Mouse (Mus musculus): ENCODE measurements around the gene Dld.

Dld gene

GRCm38 (mm10) chr12:31350944-31351928 lies at the start of gene Dld:
Gene Dld (minus strand): TSS chr12:31351453.
- peak; percentile 86 for DNase-seq (ENCODE audit: low read depth, low spot score)

GRCm38 (mm10) chr12:31400821-31401220 lies 49.6 kb upstream of the Dld start:
- DNase-seq (ENCODE audit: low read depth, low spot score) = no peak

- no peak for DNase-seq (ENCODE audit: low read depth, low spot score)
These were observed 46.5 kb upstream of the Dld start for GRCm38 (mm10) chr12:31397709-31398108.

DNA sequence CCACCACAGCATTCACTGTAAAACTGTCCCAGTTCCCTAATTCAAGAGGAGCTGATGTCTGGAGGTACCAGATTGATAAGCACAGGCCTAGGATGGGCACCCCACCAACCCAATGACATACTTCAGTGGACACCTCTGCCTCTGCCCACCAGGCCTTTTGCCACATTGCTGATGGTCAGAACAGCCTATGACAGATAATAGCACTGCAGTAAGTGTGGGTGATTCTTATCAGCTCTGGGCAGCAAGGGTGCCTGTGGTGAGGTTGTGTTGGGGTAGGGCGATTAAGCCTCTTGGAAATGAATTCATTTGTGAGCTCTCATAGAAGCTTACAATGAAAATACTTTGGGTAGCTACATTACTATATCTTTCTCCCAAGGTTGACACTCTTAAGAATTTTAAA lies 44.6 kb upstream of the Dld start:
- no peak for DNase-seq (ENCODE audit: low read depth, low spot score)

- no peak for DNase-seq (ENCODE audit: low read depth, low spot score)
These were observed 40.4 kb upstream of the Dld start for GRCm38 (mm10) chr12:31391696-31392095.

DNA sequence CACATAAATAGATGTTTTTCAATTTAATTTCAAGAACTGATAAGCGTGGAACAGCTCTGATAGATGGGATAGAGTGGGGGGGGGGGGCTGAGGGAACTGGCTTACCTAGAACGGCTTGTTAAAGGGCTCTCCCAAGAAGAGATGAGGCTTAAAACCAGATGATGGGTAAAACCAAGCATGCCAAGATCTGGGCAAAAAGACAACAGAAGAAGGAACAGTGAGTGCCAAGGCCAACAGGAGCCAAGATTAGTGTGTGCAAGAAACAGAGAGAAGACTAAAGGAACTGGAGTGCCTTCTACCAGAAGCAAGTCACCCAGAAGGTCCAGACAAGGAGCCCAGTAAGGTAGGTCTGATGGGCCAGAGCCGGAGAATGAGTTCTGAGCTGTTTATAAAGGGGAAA lies 39.3 kb upstream of the Dld start, which contains the start of gene Slc26a3:
Gene Slc26a3, plus strand, starts transcription at position 301 of the 400 bp plus-strand sequence.
- DNase-seq (ENCODE audit: low read depth, low spot score) = no peak

GRCm38 (mm10) chr12:31387303-31387702 lies 36.0 kb upstream of the Dld start:
- DNase-seq (ENCODE audit: low read depth, low spot score) = no peak

GRCm38 (mm10) chr12:31382451-31382850 lies 31.2 kb upstream of the Dld start:
- no peak for DNase-seq (ENCODE audit: low read depth, low spot score)

DNA sequence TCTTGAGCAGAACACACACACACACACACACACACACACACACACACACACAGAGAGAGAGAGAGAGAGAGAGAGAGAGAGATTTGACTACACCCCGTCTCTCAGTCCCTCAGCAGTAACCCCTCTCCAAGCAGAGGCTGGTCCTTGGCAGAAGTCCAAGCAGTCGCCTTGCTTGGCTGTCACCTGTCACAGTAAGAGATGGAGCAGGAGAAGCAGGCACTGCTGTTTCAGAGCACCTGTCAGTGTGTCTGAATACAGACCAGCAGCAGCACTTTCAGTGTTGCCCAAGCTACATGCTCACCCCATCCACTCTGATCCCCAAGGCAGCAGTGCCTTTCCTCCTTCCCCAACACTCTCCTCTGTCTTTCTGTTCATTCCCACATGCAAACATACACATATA lies 29.6 kb upstream of the Dld start:
- DNase-seq (ENCODE audit: low read depth, low spot score) = no peak

- no peak for DNase-seq (ENCODE audit: low read depth, low spot score)
These were observed 26.0 kb upstream of the Dld start for GRCm38 (mm10) chr12:31377241-31377640.

- DNase-seq (ENCODE audit: low read depth, low spot score) = no peak
These were observed 25.2 kb upstream of the Dld start for GRCm38 (mm10) chr12:31376326-31376950.

DNA sequence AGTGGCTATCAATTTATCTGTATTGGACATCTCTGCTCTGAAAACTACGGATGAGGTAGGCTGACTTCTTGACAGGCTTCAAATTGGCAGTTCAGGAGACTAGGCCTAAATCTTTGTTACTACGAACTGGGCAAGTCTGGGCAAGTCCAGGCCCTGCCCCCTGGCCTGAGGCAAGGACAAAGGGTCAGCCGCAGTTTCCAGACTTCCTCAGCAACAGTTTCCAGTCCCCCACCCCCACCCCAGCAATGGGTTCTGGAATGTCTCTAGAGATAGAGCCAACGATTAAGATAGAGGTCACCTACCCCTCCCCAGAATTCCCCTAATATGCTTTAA lies 24.0 kb upstream of the Dld start:
- DNase-seq (ENCODE audit: low read depth, low spot score) = no peak

DNA sequence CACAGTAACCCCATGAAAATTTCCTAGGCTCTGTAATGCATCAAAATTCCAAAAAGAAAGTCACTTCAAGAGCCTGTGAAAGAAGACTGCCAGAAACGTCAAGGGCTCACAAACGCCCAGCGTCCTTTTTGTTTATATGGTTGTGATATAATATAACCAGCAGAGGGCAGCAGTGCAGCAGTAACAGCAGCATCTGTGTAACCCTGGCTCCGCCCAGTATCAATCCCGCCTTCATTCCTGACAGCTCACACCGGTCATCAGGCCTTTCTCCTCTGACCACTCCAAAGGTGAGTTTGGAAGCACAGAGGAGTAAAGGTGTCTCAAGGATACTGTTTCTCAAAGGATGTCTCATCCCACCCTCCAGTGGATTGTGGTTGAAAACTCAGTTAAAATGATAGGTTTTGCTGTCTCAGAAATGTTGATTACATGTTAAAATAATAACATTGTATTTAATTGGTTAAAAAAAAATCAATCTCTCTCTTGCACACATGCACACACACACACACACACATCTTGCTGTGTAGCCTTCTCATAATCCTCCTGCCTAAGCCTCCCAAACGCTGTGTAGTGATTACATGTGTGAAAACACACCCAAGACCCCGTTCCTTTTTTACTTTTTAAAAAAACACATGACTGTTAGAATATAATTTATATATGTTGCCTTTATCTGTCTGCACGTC lies 23.5 kb upstream of the Dld start:
- DNase-seq (ENCODE audit: low read depth, low spot score) = peak; percentile 26

DNA sequence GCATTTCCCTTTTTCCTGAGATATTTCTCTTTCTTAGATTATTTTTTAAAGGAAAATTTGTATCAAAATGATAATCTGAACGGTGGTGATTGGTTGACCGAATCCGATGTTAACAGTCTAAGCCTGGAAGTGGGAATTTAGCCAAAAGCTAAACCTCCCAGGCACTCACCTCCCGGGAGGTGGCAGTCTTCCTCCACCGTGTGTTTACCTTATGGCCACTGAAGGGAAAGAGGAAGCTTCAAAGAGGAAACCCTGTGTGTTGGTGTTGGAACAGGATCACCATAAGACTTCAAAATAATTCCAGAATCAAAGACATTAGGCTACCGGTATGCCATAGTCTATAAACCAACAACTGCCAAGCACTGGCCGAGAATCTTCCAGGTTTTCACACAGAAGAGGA lies 18.4 kb upstream of the Dld start:
- DNase-seq (ENCODE audit: low read depth, low spot score) = no peak

DNA sequence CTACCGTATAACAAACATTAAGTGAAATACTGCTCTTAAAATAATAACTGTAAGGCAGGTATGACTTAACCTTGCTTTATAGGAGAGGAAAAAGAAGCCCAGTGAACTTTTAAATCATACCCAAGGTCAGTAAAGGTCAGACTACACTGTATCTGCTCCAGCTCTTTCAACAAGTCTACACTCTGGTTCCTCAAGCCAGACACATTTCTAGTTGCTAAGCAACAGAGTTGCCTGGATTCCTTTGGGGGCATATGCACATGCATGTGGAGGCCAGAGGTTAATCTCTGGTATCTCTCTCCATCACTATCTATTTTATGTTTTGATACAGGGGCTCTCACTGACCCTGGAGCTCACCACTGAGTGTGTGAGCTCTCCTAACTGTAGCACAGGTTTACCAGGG lies 17.9 kb upstream of the Dld start:
- DNase-seq (ENCODE audit: low read depth, low spot score) = no peak

DNA sequence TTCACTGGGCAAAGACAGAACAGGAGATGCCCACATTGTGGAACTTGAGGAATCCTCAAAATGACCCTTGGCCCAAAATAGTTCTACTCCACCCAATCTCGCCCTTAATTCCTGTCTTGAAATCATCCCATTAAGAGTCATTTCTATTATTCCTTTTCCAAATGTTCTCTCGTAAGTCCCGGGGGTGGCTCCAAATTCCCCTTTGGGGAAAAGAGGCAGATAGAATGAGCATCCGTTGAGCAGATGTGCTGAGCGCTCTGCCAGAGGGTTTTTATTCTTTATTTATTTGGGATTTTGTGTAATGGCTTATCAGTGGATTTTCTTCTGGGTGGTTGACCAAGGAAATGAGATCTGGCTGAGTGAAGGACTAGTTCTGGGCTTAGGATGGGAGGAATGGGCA lies 16.5 kb upstream of the Dld start:
- DNase-seq (ENCODE audit: low read depth, low spot score) = no peak

DNA sequence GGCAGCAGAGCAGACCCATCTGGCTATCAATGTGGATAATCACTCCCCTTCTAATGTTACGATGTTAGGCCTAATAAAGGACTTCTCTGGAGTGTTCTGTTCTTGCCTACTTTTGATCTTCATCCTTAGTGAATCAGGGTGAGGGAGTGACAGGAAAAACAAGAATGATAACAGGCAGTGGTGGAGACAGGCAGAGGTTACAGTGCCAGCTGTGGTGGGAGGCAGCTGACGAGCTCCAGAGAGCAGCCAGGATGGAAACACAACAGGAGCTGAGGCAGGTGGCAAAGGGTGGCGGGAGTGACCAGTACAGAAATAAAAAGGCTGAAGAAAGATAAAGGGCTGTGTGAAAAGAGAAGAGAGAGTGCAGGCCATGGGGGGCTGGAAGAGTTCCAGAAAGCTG lies 15.2 kb upstream of the Dld start:
- no peak for DNase-seq (ENCODE audit: low read depth, low spot score)

DNA sequence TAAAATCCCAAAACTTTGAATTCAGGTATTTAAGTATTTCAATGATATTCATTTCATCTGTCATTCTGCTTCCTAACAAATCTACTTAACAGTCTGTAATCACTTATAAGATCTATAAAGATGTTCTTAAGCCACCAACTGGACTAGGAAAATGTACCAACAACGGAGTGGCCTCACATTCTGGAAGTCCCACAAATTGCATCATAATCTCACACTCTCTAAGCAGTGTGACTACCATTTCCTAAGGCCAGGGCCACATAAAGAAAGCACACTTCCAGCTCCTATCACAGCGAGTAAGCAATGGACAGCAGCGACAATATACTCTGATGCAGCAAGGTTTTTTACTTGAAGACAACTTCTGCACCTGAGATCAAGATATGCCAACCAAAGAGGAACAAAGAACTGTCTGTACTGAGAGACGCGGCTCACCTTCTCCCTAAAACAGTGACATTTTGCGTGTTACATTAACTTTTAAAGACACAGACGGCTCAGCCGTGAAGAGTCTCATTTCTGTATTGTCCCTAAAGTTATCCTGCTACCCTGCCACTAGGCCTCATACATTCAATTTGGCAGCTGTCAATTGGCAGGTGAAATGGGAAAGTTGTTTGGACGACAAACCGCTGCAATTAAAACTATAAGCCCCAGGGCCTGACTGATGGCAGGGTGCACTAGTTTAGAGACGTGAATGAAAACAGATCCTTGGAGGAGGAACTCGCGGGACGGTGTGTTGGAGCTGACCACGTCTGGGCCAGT lies 886 bp downstream of the Dld start:
- no peak for DNase-seq (ENCODE audit: low read depth, low spot score)

- DNase-seq (ENCODE audit: low read depth, low spot score) = no peak
These were observed 18.0 kb downstream of the Dld start for GRCm38 (mm10) chr12:31333261-31333660.

DNA sequence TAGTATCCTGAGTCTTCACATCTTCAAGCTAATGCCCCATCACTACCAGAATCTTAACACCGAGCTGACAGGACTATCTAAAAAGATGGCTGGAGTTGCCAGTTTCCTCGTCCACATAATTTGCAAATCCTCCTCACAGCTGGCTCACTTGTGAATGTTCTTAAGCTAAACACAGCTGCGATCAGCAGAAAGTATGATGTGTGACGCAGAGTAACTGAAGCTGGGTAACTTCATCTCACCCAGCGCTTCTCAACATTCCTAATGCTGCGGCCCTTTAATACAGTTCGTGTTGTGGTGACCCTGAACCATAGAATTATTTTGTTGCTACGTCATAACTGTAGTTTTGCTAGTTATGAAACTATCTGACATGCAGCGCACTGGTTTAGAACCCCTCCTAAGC lies 24.1 kb downstream of the Dld start:
- DNase-seq (ENCODE audit: low read depth, low spot score) = no peak

GRCm38 (mm10) chr12:31323136-31323695 lies 28.0 kb downstream of the Dld start:
- no peak for DNase-seq (ENCODE audit: low read depth, low spot score)

Data from WW6 (cell line).